Mouse (Mus musculus) G1E (cell line): ENCODE measurements around the gene Nme7. TPM values are rescaled to one million over a fixed set of nuclear protein-coding genes. Genes with fewer than 3 reads are reported as not detected.

ENCODE experiments used
- ATAC-seq: 2 replicates; pipeline ENCODE4 v1.8.0; 2016; ENCODE audit warnings: mild to moderate bottlenecking; ENCODE audit not compliant: insufficient number of reproducible peaks, poor library complexity, low FRiP score, severe bottlenecking; ENCODE audit errors: extremely low read depth
- DNase-seq: peaks from one replicate; pipeline ENCODE4 v3.0.0; 2012; ENCODE audit warnings: low spot score
- H3K27me3 ChIP-seq: 2 replicates; pipeline ENCODE4 v1.6.1; 2012; ENCODE audit warnings: mild to moderate bottlenecking, low read length, inconsistent platforms; ENCODE audit not compliant: insufficient read depth
- H3K36me3 ChIP-seq: replicated peaks from 2 replicates; pipeline ENCODE3; 2012; ENCODE audit warnings: mild to moderate bottlenecking, inconsistent platforms
- H3K4me1 ChIP-seq: 2 replicates; pipeline ENCODE4 v1.6.1; 2012; ENCODE audit warnings: low read depth, low read length, inconsistent platforms, mixed read lengths; ENCODE audit not compliant: insufficient read depth
- H3K4me3 ChIP-seq: 2 replicates; pipeline ENCODE4 v1.5.1; 2012; ENCODE audit warnings: low read depth, mild to moderate bottlenecking, inconsistent platforms, low read length, moderate library complexity, mixed read lengths
- H3K9me3 ChIP-seq: replicated peaks from 2 replicates; pipeline ENCODE4 v1.6.1; 2012; ENCODE audit warnings: inconsistent platforms
- CTCF ChIP-seq: IDR thresholded peaks from 2 replicates; pipeline ENCODE4 v1.5.1; 2012; ENCODE audit warnings: low read depth, low read length, inconsistent platforms, mixed read lengths
- GATA1 ChIP-seq: IDR thresholded peaks from 2 replicates; pipeline ENCODE4 v1.6.1; 2012; ENCODE audit warnings: borderline replicate concordance, low read length, inconsistent platforms, mixed read lengths
- GATA2 ChIP-seq: IDR thresholded peaks from 2 replicates; pipeline ENCODE4 v1.6.1; 2012; ENCODE audit warnings: low read depth, low read length, inconsistent platforms, borderline replicate concordance
- POLR2AphosphoS5 ChIP-seq: IDR thresholded peaks from 2 replicates; pipeline ENCODE4 v1.6.1; 2012; ENCODE audit warnings: low read depth, low read length, inconsistent platforms; ENCODE audit not compliant: insufficient replicate concordance
- TAL1 ChIP-seq: conservative IDR thresholded peaks from 2 replicates; pipeline ENCODE4 v1.6.1; 2012; ENCODE audit warnings: low read depth, low read length, inconsistent platforms, mixed read lengths
- polyA plus RNA-seq: library from polyadenylated mRNA; stranded (reverse); fragments of >175 nt; gene quantifications from 2 replicates; pipeline ENCODE4 v1.2.3, GENCODE M21; 2012
- total RNA-seq, 2 experiments: library from RNA; stranded (forward) in 1 of 2; stranded (reverse) in 1 of 2; fragments of 200-1000 nt in 1 of 2; fragments of >200 nt in 1 of 2; fragmentation: Nextera tagmentation in 1 of 2; gene quantifications; 2 replicates each; pipeline ENCODE4 v1.2.3; 2014 to 2017

Gene Nme7
- total and polyA plus RNA-seq, 3 experiments: 2.1 to 80.5 (median 20.4) TPM

DNA sequence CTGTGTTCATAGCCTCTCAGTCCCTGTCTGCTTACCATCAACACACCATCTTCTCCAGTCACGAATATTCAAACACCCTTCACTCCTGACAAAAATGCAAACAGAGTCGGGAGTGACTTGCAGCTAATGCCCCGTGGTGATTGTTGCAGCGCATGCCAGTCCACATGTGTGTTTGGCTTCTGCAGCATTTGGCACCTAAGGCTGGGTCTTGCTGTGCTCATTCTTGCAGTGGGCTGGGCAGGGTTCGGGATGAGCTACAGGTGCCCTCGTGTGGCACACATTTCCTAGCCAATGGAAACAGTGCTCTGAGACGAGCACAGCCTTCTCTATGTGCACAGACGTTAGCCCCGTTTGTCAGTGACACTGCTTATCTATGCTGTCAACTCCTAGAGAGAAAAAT lies 13.3 kb downstream of the Nme7 start:
- Histone ChIP-seq H3K27me3 (no peaks in the 10 kb centered on the region), H3K4me1 (no peaks in the 10 kb centered on the region), H3K4me3 (no peak overlapping the region), H3K9me3 (0 out of 2 replicates have a peak, but pooled peaks cover 2% of the 10 kb centered on the region), H3K36me3 (peaks cover 59% of the 10 kb centered on the region)
- DNase-seq (no peak), ATAC-seq (no peak)
- TF ChIP-seq TAL1: no peak
- TF ChIP-seq GATA2: no peak
- no peak for TF ChIP-seq CTCF
- no peak for TF ChIP-seq POLR2AphosphoS5
- no peak for TF ChIP-seq GATA1

DNA sequence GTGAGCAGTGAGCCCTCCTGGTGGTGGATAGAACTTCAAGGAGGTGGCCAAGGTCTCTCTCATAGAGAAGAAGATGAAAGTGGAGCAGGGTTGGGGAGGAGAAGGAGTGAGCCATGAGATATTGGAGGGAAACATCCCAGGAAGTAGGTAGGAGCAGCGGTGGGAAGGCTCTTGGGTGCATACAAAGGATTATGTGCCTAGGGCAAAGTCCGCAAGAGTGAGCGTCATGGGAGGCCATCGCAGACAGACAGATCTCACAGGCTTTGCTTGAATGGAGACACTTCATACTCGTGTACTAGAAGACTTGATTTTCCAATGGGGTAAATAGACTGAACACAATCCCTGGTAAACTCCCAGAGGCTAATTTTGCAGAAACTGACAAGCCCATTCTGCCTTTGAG lies 14.6 kb downstream of the Nme7 start:
- ATAC-seq: no peak

GRCm38 (mm10) chr1:164319542-164320140 lies 15.7 kb downstream of the Nme7 start:
- H3K9me3 ChIP-seq: 0 out of 2 replicates have a peak, but pooled peaks cover 2% of the 10 kb centered on the region
- H3K36me3 ChIP-seq: peaks cover 44% of the 10 kb centered on the region
- DNase-seq (no peak), ATAC-seq (no peak)
- no peak overlapping the region for H3K4me3 ChIP-seq
- TF ChIP-seq TAL1: no peak
- no peak for TF ChIP-seq GATA1
- TF ChIP-seq CTCF: no peak
- TF ChIP-seq POLR2AphosphoS5: no peak
- TF ChIP-seq GATA2: no peak
- no peaks in the 10 kb centered on the region for H3K4me1 ChIP-seq
- H3K27me3 ChIP-seq: no peaks in the 10 kb centered on the region

More for the DNA sequence above, 14.6 kb downstream of the Nme7 start:
- Histone ChIP-seq H3K4me1 (no peaks in the 10 kb centered on the region), H3K36me3 (peaks cover 54% of the 10 kb centered on the region), H3K27me3 (no peaks in the 10 kb centered on the region), H3K9me3 (0 out of 2 replicates have a peak, but pooled peaks cover 2% of the 10 kb centered on the region), H3K4me3 (no peak overlapping the region)
- TF ChIP-seq CTCF (no peak), GATA1 (no peak), TAL1 (no peak), POLR2AphosphoS5 (no peak), GATA2 (no peak)
- no peak for DNase-seq

- peaks cover 38% of the 10 kb centered on the region for H3K36me3 ChIP-seq
- no peak overlapping the region for H3K4me3 ChIP-seq
- H3K9me3 ChIP-seq: no peaks in the 10 kb centered on the region
- TF ChIP-seq TAL1 (no peak), GATA2 (no peak), POLR2AphosphoS5 (no peak), GATA1 (no peak), CTCF (no peak)
- ATAC-seq: no peak
- DNase-seq: no peak
- no peaks in the 10 kb centered on the region for H3K4me1 ChIP-seq
- H3K27me3 ChIP-seq: no peaks in the 10 kb centered on the region
These were observed 16.8 kb downstream of the Nme7 start for GRCm38 (mm10) chr1:164320731-164321130.

DNA sequence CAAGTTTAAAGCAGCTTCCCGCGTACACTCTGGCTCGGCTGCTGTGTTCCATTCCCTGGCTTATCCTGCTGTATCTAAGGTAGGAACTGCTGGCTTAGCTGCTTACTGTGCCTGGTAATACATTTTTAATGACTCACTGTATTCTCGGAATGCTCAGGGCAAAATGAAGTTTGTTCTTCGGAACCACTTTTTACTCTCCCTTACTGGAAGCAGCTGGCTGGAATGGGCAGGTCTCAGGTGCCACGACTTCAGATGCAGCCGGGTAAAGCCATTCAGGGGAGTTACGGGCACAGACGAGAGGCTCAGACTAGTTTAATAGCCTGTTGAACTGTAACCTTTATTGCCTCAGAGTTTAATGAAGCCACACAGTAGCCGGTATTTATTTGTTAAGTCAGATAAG lies 17.5 kb downstream of the Nme7 start:
- TF ChIP-seq POLR2AphosphoS5 (no peak), GATA1 (no peak), GATA2 (no peak), CTCF (no peak), TAL1 (no peak)
- H3K36me3 ChIP-seq: peaks cover 36% of the 10 kb centered on the region
- H3K4me3 ChIP-seq: no peak overlapping the region
- DNase-seq: no peak
- H3K9me3 ChIP-seq: no peaks in the 10 kb centered on the region
- no peaks in the 10 kb centered on the region for H3K27me3 ChIP-seq
- no peaks in the 10 kb centered on the region for H3K4me1 ChIP-seq
- ATAC-seq: no peak

- no peak overlapping the region for H3K4me3 ChIP-seq
- DNase-seq: no peak
- no peaks in the 10 kb centered on the region for H3K9me3 ChIP-seq
- no peak for ATAC-seq
- peaks cover 34% of the 10 kb centered on the region for H3K36me3 ChIP-seq
- no peaks in the 10 kb centered on the region for H3K27me3 ChIP-seq
- no peaks in the 10 kb centered on the region for H3K4me1 ChIP-seq
- TF ChIP-seq GATA1 (no peak), GATA2 (no peak), CTCF (no peak), POLR2AphosphoS5 (no peak), TAL1 (no peak)
These were observed 19.2 kb downstream of the Nme7 start for GRCm38 (mm10) chr1:164322987-164323650.
